25 mouse cellular contexts compared by ENCODE assay signal in the genomic region with DNA sequence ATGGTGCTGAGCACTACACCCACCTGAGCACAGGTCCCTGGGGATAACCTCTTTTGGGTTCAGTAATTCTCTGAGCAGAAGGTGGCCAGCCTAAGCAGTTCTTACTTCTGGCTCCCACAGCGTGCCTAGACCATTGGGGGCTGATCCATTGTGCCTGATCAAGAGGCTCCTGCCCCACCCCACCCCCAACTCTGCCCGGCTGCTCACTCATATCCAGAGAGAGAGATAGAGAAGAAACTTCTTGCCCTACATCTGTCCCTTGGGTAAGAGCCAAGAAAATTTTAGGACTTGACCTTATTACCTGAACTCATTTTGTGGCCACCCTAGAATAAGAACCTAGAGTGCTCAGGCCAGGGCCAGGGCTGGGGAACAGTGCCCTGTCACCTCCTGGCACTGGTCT. TPM values are rescaled to one million over a fixed set of nuclear protein-coding genes. Genes with fewer than 3 reads are reported as not detected.
DNase-seq lines count a peak whose midpoint lies in the region; ATAC-seq lines count a peak whose summit lies in the region.
"Had no signal": no experiment of that assay in that cellular context is flagged by ENCODE, and none has a peak within 500 bp of the region (broad histone marks: within the 10 kb centered on the region; RNA-seq: fewer than 3 reads in every experiment).

No protein-coding gene starts in this region.

- no peak overlapping the region for H3K9ac ChIP-seq in heart, embryonic 14.5 days (ENCODE audit: low read length)
- H3K9ac ChIP-seq in heart, embryonic 11.5 days (ENCODE audit: low read depth, low read length), result no peak overlapping the region
- H3K9ac ChIP-seq: embryonic facial prominence, embryonic 13.5 days; embryonic facial prominence, embryonic 15.5 days; forebrain, embryonic 13.5 days; forebrain, embryonic 15.5 days; forebrain, postnatal 0 days had no signal

- peak; percentile 32 to 33 for DNase-seq in spleen, postnatal 36 days (ENCODE audit: low spot score in 2 of 2)
- DNase-seq in spleen, postnatal 4 days (ENCODE audit: low spot score in 2 of 2), result no peak
- DNase-seq in A20 (ENCODE audit: low read depth, low spot score), result peak; percentile 30
- DNase-seq in splenic B cell, adult 2 months (ENCODE audit: low read depth, low spot score), result peak; percentile 14
- no peak for DNase-seq in cerebellum, adult 18-20 months
- DNase-seq: cerebellum, adult 11-12 months; cerebellum, adult 8-10 months; cerebellum, adult 9-11 months; cerebellum, postnatal 14 days; cerebellum, postnatal 36 days; embryo, embryonic 11 days; forebrain, postnatal 0 days had no signal

- H3K4me2 ChIP-seq in heart, embryonic 14.5 days (ENCODE audit: low read length), result no peak overlapping the region
- no peak overlapping the region for H3K4me2 ChIP-seq in heart, embryonic 11.5 days
- H3K4me2 ChIP-seq: embryonic facial prominence, embryonic 13.5 days; embryonic facial prominence, embryonic 15.5 days; forebrain, embryonic 13.5 days; forebrain, embryonic 15.5 days had no signal

- H3K9me3 ChIP-seq in heart, embryonic 14.5 days (ENCODE audit: control insufficient read depth, low read length), result no peaks in the 10 kb centered on the region
- H3K9me3 ChIP-seq in heart, embryonic 11.5 days (replicated peaks; ENCODE audit: control insufficient read depth, low read length), result no peaks in the 10 kb centered on the region
- H3K9me3 ChIP-seq: embryonic facial prominence, embryonic 13.5 days; embryonic facial prominence, embryonic 15.5 days; forebrain, embryonic 13.5 days; forebrain, embryonic 15.5 days; G1E had no signal

- WGBS in heart, embryonic 14.5 days, result 43% methylated on average over 2 of the region's 2 CpGs
- WGBS in heart, embryonic 11.5 days (ENCODE audit: insufficient replicate concordance), result 58% methylated on average over 2 of the region's 2 CpGs

- no peak overlapping the region for H3K4me3 ChIP-seq in heart, embryonic 14.5 days (ENCODE audit: control insufficient read depth in 1 of 2, insufficient read depth in 1 of 2, low read depth in 1 of 2, low read length in 2 of 2)
- H3K4me3 ChIP-seq in heart, embryonic 11.5 days (ENCODE audit: low read depth, low read length), result no peak overlapping the region
- H3K4me3 ChIP-seq: embryonic facial prominence, embryonic 13.5 days; embryonic facial prominence, embryonic 15.5 days; erythroblast, embryonic 14.5 days; forebrain, embryonic 13.5 days; forebrain, embryonic 15.5 days had no signal

- H3K36me3 ChIP-seq in heart, embryonic 14.5 days (ENCODE audit: control insufficient read depth, insufficient read depth, low read length), result no peaks in the 10 kb centered on the region
- no peaks in the 10 kb centered on the region for H3K36me3 ChIP-seq in heart, embryonic 11.5 days (ENCODE audit: control insufficient read depth, insufficient read depth, low read length)
- no peaks in the 10 kb centered on the region for H3K36me3 ChIP-seq in splenic B cell, adult 2 months (ENCODE audit: control insufficient read depth, insufficient read depth, low read length, poor library complexity, severe bottlenecking)
- H3K36me3 ChIP-seq: embryonic facial prominence, embryonic 13.5 days; embryonic facial prominence, embryonic 15.5 days; forebrain, embryonic 15.5 days; G1E had no signal

- H3K27ac ChIP-seq in heart, embryonic 14.5 days (replicated peaks in 1 of 2; ENCODE audit: control insufficient read depth in 1 of 2, insufficient read depth in 1 of 2, low read depth in 2 of 2, low read length in 2 of 2), result no peak overlapping the region
- no peak overlapping the region for H3K27ac ChIP-seq in heart, embryonic 11.5 days (ENCODE audit: low read depth, low read length)
- H3K27ac ChIP-seq: embryonic facial prominence, embryonic 13.5 days; embryonic facial prominence, embryonic 15.5 days; forebrain, embryonic 13.5 days; forebrain, embryonic 15.5 days had no signal

- H3K4me1 ChIP-seq in heart, embryonic 14.5 days (ENCODE audit: control insufficient read depth in 2 of 2, insufficient read depth in 2 of 2, low read length in 2 of 2), result no peaks in the 10 kb centered on the region
- no peaks in the 10 kb centered on the region for H3K4me1 ChIP-seq in heart, embryonic 11.5 days (ENCODE audit: control insufficient read depth, insufficient read depth, low read length)
- H3K4me1 ChIP-seq: embryonic facial prominence, embryonic 13.5 days; embryonic facial prominence, embryonic 15.5 days; forebrain, embryonic 13.5 days; forebrain, embryonic 15.5 days had no signal

- ATAC-seq in heart, embryonic 14.5 days (ENCODE audit: insufficient number of reproducible peaks, insufficient read depth, low FRiP score, low read depth), result peak; percentile 21; the same call in 1 of the 2 replicates
- ATAC-seq in heart, embryonic 11.5 days (replicated peaks; ENCODE audit: insufficient number of reproducible peaks, low FRiP score, low TSS enrichment), result no peak
- ATAC-seq: activated CD4-positive, CD25-positive, alpha-beta regulatory T cell, adult 4 months; forebrain, embryonic 13.5 days; forebrain, embryonic 15.5 days; forebrain, postnatal 0 days; Patski had no signal

- H3K27me3 ChIP-seq in heart, embryonic 14.5 days (ENCODE audit: control insufficient read depth, insufficient read depth, low read length), result no peaks in the 10 kb centered on the region
- H3K27me3 ChIP-seq in heart, embryonic 11.5 days (ENCODE audit: control insufficient read depth, insufficient read depth, low read length), result no peaks in the 10 kb centered on the region; the same call in 1 of the 2 replicates
- no peaks in the 10 kb centered on the region for H3K27me3 ChIP-seq in splenic B cell, adult 2 months (ENCODE audit: control insufficient read depth, insufficient read depth, low read length, poor library complexity, severe bottlenecking)
- H3K27me3 ChIP-seq: embryonic facial prominence, embryonic 13.5 days; embryonic facial prominence, embryonic 15.5 days; forebrain, embryonic 13.5 days; forebrain, embryonic 15.5 days had no signal

RNA-seq across cellular contexts. Expression of gene Aqp12, which starts 13.3 kb away (rescaled TPM):
- 0.19 TPM in 1 of 2 replicates, not detected in the other for polyA plus RNA-seq in heart, embryonic 14.5 days (2014; fragmentation: Nextera tagmentation; extraction: Ambion mirVana)
- polyA plus RNA-seq in heart, embryonic 11.5 days (2014; fragmentation: Nextera tagmentation; extraction: Ambion mirVana), result not detected in 2 replicates
- polyA plus RNA-seq: activated CD4-positive, CD25-positive, alpha-beta regulatory T cell, adult 4 months; C2C12; embryonic facial prominence, embryonic 11.5 days; embryonic facial prominence, embryonic 13.5 days; embryonic facial prominence, embryonic 15.5 days; erythroblast, embryonic 14.5 days; forebrain, embryonic 11.5 days; forebrain, embryonic 13.5 days; forebrain, embryonic 15.5 days; forebrain, postnatal 0 days; G1E; Patski had no signal

RNA-seq across cellular contexts. Expression of gene Gpr35, which starts 42.2 kb away (rescaled TPM):
- polyA plus RNA-seq in heart, embryonic 14.5 days (2014; fragmentation: Nextera tagmentation; extraction: Ambion mirVana), result 0.44 and 0.54 TPM in 2 replicates
- polyA plus RNA-seq in heart, embryonic 11.5 days (2014; fragmentation: Nextera tagmentation; extraction: Ambion mirVana), result 0.09 TPM in 1 of 2 replicates, not detected in the other
- polyA plus RNA-seq: Patski had no signal

RNA-seq across cellular contexts. Expression of gene Capn10, which starts 58.7 kb away (rescaled TPM):
- polyA plus RNA-seq in heart, embryonic 14.5 days (2014; fragmentation: Nextera tagmentation; extraction: Ambion mirVana), result 15.7 and 16.9 TPM in 2 replicates
- 11.8 and 14.7 TPM in 2 replicates for polyA plus RNA-seq in heart, embryonic 11.5 days (2014; fragmentation: Nextera tagmentation; extraction: Ambion mirVana)

Comparison
In these comparisons a context has a peak if more than half of its experiments do, and no peak if none do; other contexts are left out.
1. DNase-seq: peak in spleen, postnatal 36 days (2 of 2), A20 (single experiment) and splenic B cell, adult 2 months (single experiment); none in spleen, postnatal 4 days (0 of 2) and cerebellum, adult 18-20 months (0 of 2).